Mouse (Mus musculus) small intestine, adult 2 months (tissue): ENCODE measurements around the gene Tgm7. TPM values are rescaled to one million over a fixed set of nuclear protein-coding genes. Genes with fewer than 3 reads are reported as not detected.

Source experiments
- H3K27ac ChIP-seq: fragments of 200-500 bp; 2 replicates; pipeline ENCODE4 v1.5.1; 2012; ENCODE audit warnings: low read depth, low read length, control low read depth, inconsistent platforms; ENCODE audit not compliant: insufficient read depth
- H3K27me3 ChIP-seq: fragments of 200-500 bp; 2 replicates; pipeline ENCODE4 v1.6.1; 2012; ENCODE audit warnings: mild to moderate bottlenecking, moderate library complexity, low read length, inconsistent platforms; ENCODE audit not compliant: control insufficient read depth, insufficient read depth
- H3K36me3 ChIP-seq: fragments of 200-500 bp; 2 replicates; pipeline ENCODE4 v1.6.1; 2012; ENCODE audit warnings: mild to moderate bottlenecking, low read length, control low read depth, inconsistent platforms; ENCODE audit not compliant: control insufficient read depth, insufficient read depth
- H3K4me1 ChIP-seq: fragments of 200-500 bp; 2 replicates; pipeline ENCODE4 v1.6.1; 2012; ENCODE audit warnings: low read length, inconsistent platforms, mixed read lengths; ENCODE audit not compliant: control insufficient read depth, insufficient read depth, insufficient read length
- H3K4me3 ChIP-seq: fragments of 200-500 bp; 2 replicates; pipeline ENCODE4 v1.5.1; 2012; ENCODE audit warnings: low read depth, mild to moderate bottlenecking, control low read depth, inconsistent platforms, low read length, moderate library complexity
- CTCF ChIP-seq: fragments of 200-500 bp; IDR thresholded peaks from 2 replicates; pipeline ENCODE4 v1.5.1; 2012; ENCODE audit warnings: low read depth, mild to moderate bottlenecking, control low read depth, inconsistent platforms, low read length, moderate library complexity, mixed read lengths; ENCODE audit not compliant: insufficient replicate concordance, insufficient read length; ENCODE audit errors: extremely low read depth
- POLR2A ChIP-seq: fragments of 200-500 bp; IDR thresholded peaks from 2 replicates; pipeline ENCODE4 v1.6.1; 2012; ENCODE audit warnings: low read depth, mild to moderate bottlenecking, control low read depth, inconsistent platforms, low read length, moderate library complexity
- WGBS: fragments of 180-500 bp; shearing (Covaris S2); methylation state at CpG from one replicate; pipeline ENCODE4 v1.1.7; 2018; 5-methylcytosine and 5-hydroxymethylcytosine counted together
- polyA plus RNA-seq: library from polyadenylated mRNA; depleted of rRNA; stranded (reverse); fragments of >200 nt; gene quantifications from 2 replicates; pipeline ENCODE4 v1.2.3, GENCODE M21; 2012

Tgm7 gene
- polyA plus RNA-seq, 1 experiment: not detected

DNA sequence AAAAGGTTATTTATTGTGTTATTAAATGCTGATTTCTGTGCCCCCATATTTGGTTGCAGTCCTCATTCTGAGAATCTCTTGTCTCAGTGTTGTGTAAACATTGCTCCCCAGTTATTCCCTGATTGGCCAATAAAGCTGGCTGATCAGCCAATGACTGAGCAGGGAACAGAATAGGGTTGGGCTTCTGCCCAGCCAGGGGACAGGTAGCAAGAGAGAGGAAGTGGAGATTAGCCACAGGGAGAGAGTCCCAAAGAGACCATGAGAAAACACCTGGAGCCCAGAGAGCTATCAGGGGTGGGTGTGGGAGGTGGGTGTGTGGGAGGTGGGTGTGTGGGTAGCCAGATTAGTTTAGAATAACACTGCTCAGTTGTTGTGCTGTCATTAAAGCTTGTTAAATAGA is 3.7 kb downstream of the Tgm7 start:
- H3K4me3 ChIP-seq: no peak overlapping the region
- H3K36me3 ChIP-seq: no peaks in the 10 kb centered on the region
- H3K4me1 ChIP-seq: no peaks in the 10 kb centered on the region
- no peaks in the 10 kb centered on the region for H3K27me3 ChIP-seq
- H3K27ac ChIP-seq: no peak overlapping the region
- TF ChIP-seq POLR2A: no peak

DNA sequence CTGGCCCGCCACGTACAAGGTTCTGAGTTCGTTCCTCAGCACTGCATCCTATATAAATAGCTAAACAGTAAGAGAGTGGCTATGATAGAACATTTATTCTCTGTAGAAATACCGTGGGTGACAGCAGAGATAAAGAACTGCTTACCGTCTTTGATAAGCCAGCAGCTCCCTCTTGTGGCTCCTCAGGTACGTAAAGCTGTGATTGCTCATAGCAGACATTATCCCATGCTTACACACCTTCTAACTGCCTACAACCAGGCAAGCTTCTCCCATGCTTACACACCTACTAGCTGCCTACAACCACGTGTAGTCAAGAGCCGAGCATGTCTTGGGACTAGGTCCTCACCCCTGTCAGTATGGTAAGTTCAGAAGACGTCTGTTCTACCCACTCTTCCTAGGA is 7.5 kb downstream of the Tgm7 start:
- Histone ChIP-seq H3K36me3 (no peaks in the 10 kb centered on the region), H3K27ac (no peak overlapping the region), H3K4me3 (no peak overlapping the region), H3K4me1 (no peaks in the 10 kb centered on the region), H3K27me3 (no peaks in the 10 kb centered on the region)
- 13% methylated on average over 9 of the region's 9 CpGs for WGBS
- TF ChIP-seq POLR2A: no peak
- no peak for TF ChIP-seq CTCF

DNA sequence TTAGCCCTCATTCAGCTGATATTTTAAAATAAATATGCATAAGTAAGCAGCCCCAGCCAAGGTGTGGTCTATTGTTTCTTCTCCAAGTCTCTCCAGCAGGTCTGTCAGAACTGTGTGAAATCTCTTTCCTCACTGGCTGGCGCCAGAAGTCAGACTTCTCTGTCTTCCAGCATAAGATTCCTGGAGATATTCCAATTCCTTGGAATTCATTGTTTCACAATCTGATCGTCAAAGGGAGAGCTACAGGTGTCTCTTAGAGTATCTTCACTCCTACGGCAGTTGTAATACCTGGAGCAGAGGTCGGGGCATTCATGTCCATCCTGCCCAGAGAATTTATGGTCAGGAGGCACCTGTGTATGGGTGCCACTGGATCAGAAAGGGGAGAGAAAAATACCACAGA is 19.8 kb downstream of the Tgm7 start:
- Histone ChIP-seq H3K27me3 (no peaks in the 10 kb centered on the region), H3K36me3 (no peaks in the 10 kb centered on the region), H3K4me3 (no peak overlapping the region), H3K4me1 (no peaks in the 10 kb centered on the region), H3K27ac (no peak overlapping the region)
- WGBS: 54% methylated on average over 4 of the region's 4 CpGs
- no peak for TF ChIP-seq POLR2A
- no peak for TF ChIP-seq CTCF

DNA sequence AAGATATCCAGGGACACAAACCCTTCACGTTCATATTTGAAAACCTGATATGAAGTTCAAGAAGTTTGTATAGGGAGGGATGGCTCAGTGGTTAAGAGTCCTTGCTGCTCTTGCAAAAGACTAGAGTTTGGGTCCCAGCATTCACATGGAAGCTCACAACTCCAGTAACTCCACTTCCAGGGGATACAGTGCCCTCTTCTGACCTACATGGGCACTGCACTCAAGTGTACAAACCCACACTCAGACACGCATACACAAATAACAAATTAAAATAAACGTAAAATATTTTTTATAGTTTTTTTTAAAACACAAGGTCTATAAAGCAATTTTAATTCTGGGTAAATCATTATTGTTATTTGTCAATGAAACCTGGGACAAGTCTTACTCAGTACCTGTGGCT is 21.1 kb downstream of the Tgm7 start:
- no peak overlapping the region for H3K4me3 ChIP-seq
- WGBS: 88% methylated on average over 3 of the region's 3 CpGs
- H3K27me3 ChIP-seq: no peaks in the 10 kb centered on the region
- TF ChIP-seq POLR2A (no peak), CTCF (no peak)
- no peaks in the 10 kb centered on the region for H3K36me3 ChIP-seq
- no peaks in the 10 kb centered on the region for H3K4me1 ChIP-seq
- no peak overlapping the region for H3K27ac ChIP-seq

DNA sequence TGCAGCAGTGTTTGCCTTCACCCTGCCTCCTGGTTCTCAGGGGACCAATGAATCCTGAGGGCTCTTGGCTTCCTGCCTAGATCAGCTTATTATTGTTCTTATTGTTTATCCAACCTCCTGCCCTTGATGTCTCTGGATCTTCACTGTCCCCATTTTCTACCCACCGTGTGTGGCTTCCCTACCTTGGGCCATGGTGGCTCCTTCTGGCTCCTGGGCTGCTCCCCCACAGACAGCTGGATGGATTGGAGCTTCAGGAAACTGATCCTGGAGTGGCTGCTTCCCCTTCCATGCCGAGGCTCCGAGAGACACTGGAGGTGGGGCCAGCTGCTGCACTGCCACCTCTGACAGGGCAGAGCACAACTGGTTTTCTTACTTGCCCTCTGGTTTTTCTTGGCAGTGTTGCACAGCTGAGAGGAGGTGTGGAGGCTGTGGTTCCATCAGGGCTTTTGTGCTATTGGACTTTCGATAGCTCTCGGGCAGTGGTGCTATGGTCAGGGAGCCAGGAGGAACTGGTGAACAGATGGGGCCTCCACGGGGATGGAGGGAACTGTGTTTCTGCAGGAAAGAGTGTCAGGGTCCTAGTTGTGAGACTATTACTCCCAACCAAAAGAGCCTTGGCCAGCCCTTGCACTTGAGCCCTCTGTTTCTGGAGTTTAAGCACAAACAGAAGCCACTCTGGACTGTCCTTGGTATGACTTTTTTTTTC is 24.0 kb downstream of the Tgm7 start, which contains the start of gene Tgm5:
Tgm5 (minus strand) TSS at position 362 of the 706 bp plus-strand sequence.
- H3K36me3 ChIP-seq: no peaks in the 10 kb centered on the region
- WGBS: 23% methylated on average over 6 of the region's 6 CpGs
- H3K27me3 ChIP-seq: no peaks in the 10 kb centered on the region
- H3K4me3 ChIP-seq: no peak within 1 kb of the TSS
- no peak within 1 kb of the TSS for H3K27ac ChIP-seq
- no peaks in the 10 kb centered on the region for H3K4me1 ChIP-seq
- TF ChIP-seq CTCF: no peak
- TF ChIP-seq POLR2A: no peak

DNA sequence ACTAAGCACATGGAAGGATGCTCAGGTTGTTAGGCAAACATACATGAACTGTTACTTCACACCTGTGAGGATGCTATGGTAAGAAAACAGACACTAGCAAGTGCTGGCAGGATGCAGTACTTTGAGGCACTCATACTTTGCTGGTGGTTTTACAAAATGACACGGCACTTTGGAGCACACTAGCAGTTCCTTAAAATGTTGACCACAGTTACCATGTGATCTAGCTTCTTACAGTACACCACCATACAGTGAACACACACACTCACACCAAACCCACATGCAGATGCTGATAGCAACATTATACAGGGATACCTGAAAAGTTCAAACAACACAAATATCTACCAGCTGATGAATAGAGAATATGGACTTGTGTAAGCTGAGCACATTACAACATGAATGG is 27.0 kb downstream of the Tgm7 start:
- H3K36me3 ChIP-seq: no peaks in the 10 kb centered on the region
- TF ChIP-seq CTCF (no peak), POLR2A (no peak)
- no peaks in the 10 kb centered on the region for H3K4me1 ChIP-seq
- 64% methylated on average over 1 of the region's 1 CpGs for WGBS
- H3K27me3 ChIP-seq: no peaks in the 10 kb centered on the region
- H3K4me3 ChIP-seq: no peak overlapping the region
- H3K27ac ChIP-seq: no peak overlapping the region

DNA sequence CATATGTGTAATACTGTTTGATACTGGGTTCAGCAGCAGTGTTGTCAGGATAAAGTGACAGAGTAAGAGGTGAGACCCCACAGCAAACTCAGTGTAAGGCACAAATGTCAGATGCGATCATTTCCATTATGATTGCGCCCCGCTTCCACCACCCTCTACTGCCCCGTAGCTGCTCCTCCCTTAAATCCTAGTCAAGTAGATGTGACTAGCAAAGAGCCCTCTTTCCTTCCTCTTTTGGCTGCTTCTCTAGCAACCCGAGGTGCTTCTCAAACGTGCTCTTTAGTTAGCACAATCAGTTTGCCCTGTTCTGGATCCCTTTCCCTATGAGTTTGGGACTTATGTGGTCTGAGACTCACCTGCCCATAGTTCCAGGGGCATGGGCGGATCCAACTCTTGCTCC is 34.8 kb downstream of the Tgm7 start:
- 76% methylated on average over 7 of the region's 7 CpGs for WGBS
- Histone ChIP-seq H3K36me3 (no peaks in the 10 kb centered on the region), H3K4me3 (no peak overlapping the region), H3K27me3 (no peaks in the 10 kb centered on the region), H3K4me1 (no peaks in the 10 kb centered on the region), H3K27ac (no peak overlapping the region)
- TF ChIP-seq CTCF: no peak
